Mouse (Mus musculus) lung, adult 2 months (tissue): Measurements from ENCODE around the gene Styk1.

Source experiments
- CTCF ChIP-seq: fragments of 200-500 bp; IDR thresholded peaks from 2 replicates; pipeline ENCODE4 v1.5.1; 2011; ENCODE audit warnings: mild to moderate bottlenecking, low read length, control low read depth; ENCODE audit not compliant: insufficient read depth
- POLR2A ChIP-seq: fragments of 200-500 bp; IDR thresholded peaks from 2 replicates; pipeline ENCODE4 v1.6.1; 2011; ENCODE audit warnings: low read depth, mild to moderate bottlenecking, control low read depth, low read length, borderline replicate concordance; ENCODE audit errors: extremely low read depth

DNA sequence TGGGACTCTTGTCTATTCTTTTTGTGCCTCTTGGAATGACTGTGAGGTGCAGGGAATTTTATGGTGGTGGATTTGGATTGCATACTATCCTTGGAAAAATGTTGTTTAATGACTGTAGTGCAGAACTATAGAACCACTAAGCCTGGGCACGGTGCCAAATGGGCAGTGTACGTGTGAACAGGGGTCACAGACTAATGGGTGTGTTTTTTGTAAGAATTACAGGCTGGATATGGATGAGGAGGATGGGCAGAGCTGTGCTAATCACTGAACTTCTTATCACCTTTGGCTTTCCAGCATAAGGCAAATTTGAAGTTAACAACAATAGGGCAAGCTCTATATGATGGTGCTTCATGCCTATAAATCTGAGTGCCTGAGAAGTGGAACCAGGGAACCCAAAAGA is 49.6 kb upstream of the Styk1 start:
- TF ChIP-seq POLR2A (no peak), CTCF (no peak)
